Mouse (Mus musculus): Measurements from ENCODE around the gene Pmp22.

GRCm38 (mm10) chr11:63138739-63139138 is 10.0 kb downstream of the Pmp22 start:
- TF ChIP-seq ZNF384 (IDR thresholded peaks at IDR 0.05; ENCODE audit: low read depth, low read length) (no peak), HCFC1 (IDR thresholded peaks at IDR 0.05; ENCODE audit: borderline replicate concordance, insufficient read depth, low read length) (no peak), CHD2 (IDR thresholded peaks at IDR 0.05; ENCODE audit: low read depth, low read length) (no peak), ZC3H11A (IDR thresholded peaks at IDR 0.05; ENCODE audit: borderline replicate concordance, low read depth, low read length) (no peak), MAFK (IDR thresholded peaks at IDR 0.05; ENCODE audit: insufficient read depth, low read depth, low read length) (no peak)

Data from ES-E14 (cell line).